Mouse (Mus musculus) left cerebral cortex, postnatal 4 days (tissue): ENCODE measurements at regions not wholly inside any gene's neighbourhood (a gene's known extent, or its start where the extent isn't known, plus 50 kb on each side); places are given as distances from the start of the nearest gene placed in this dataset.
A peak's percentile ranks its signal among the peaks of the same experiment; 100 is the strongest.

Experiments
- DNase-seq: peaks from one replicate; pipeline ENCODE4 v3.0.0-alpha.2; 2022
- intact Hi-C: fragments of 180-260 bp; cut with DNase I; formaldehyde crosslinking; loops from one replicate; pipeline ENCODE4 v1.15.1; 2025

- DNase-seq, result no peak
- intact Hi-C loops, result no loop called here
These were observed 50.2 kb upstream of the Nxt1 start for GRCm38 (mm10) chr2:148622216-148622615.

- DNase-seq, result no peak
- intact Hi-C loops, result no loop called here
These were observed 60.5 kb upstream of the Nxt1 start for GRCm38 (mm10) chr2:148611911-148612310.

GRCm38 (mm10) chr2:148605425-148605930 lies 66.9 kb upstream of the Nxt1 start:
- intact Hi-C loops, result no loop called here

GRCm38 (mm10) chr2:148603951-148604350 lies 68.5 kb upstream of the Nxt1 start:
- intact Hi-C loops, result no loop called here
- no peak for DNase-seq

More at GRCm38 (mm10) chr2:148605425-148605930, 66.9 kb upstream of the Nxt1 start:
- DNase-seq, result no peak

GRCm38 (mm10) chr2:148603315-148603714 lies 69.1 kb upstream of the Nxt1 start:
- intact Hi-C loops, result no loop called here
- no peak for DNase-seq

GRCm38 (mm10) chr2:148599498-148599897 lies 72.9 kb upstream of the Nxt1 start:
- intact Hi-C loops, result no loop called here
- no peak for DNase-seq

GRCm38 (mm10) chr2:148596966-148597365 lies 75.4 kb upstream of the Nxt1 start:
- intact Hi-C loops, result no loop called here
- no peak for DNase-seq

GRCm38 (mm10) chr2:148585721-148586335 lies 86.6 kb upstream of the Nxt1 start:
- intact Hi-C loops, result no loop called here
- no peak for DNase-seq

- intact Hi-C loops, result no loop called here
- DNase-seq, result no peak
These were observed 90.2 kb upstream of the Nxt1 start for GRCm38 (mm10) chr2:148582208-148582607.

GRCm38 (mm10) chr2:148581666-148582065 lies 90.7 kb upstream of the Nxt1 start:
- intact Hi-C loops, result loop anchor here (2.0 kb wide), 1 partner anchor 459 kb away; no protein-coding TSS in a partner anchor
- DNase-seq, result no peak

GRCm38 (mm10) chr2:148580286-148580966 lies 92.0 kb upstream of the Nxt1 start:
- peak; percentile 11 for DNase-seq

GRCm38 (mm10) chr2:148579564-148579963 lies 92.8 kb upstream of the Nxt1 start:
- no peak for DNase-seq
- intact Hi-C loops, result loop anchor here (10.0 kb wide), 1 partner anchor 175 kb away; the partner anchor contains the start of gene Thbd

More at GRCm38 (mm10) chr2:148580286-148580966, 92.0 kb upstream of the Nxt1 start:
- intact Hi-C loops, result loop anchor here (2.0 kb wide), 1 partner anchor 458 kb away; no protein-coding TSS in a partner anchor

GRCm38 (mm10) chr2:148579027-148579426 lies 93.4 kb upstream of the Nxt1 start:
- DNase-seq, result no peak
- intact Hi-C loops, result loop anchor here (10.0 kb wide), 1 partner anchor 174 kb away; the partner anchor contains the start of gene Thbd

- intact Hi-C loops, result loop anchor here (10.0 kb wide), 1 partner anchor 173 kb away; the partner anchor contains the start of gene Thbd
- no peak for DNase-seq
These were observed 94.2 kb upstream of the Nxt1 start for GRCm38 (mm10) chr2:148578176-148578575.

GRCm38 (mm10) chr2:148575433-148575832 lies 97.0 kb upstream of the Nxt1 start:
- intact Hi-C loops, result loop anchor here (10.0 kb wide), 1 partner anchor 171 kb away; the partner anchor contains the start of gene Thbd

GRCm38 (mm10) chr2:148572165-148572564 lies 100.2 kb upstream of the Nxt1 start:
- DNase-seq, result peak; percentile 72
- intact Hi-C loops, result loop anchor here (10.0 kb wide), 1 partner anchor 167 kb away; the partner anchor contains the start of gene Thbd

More at GRCm38 (mm10) chr2:148575433-148575832, 97.0 kb upstream of the Nxt1 start:
- no peak for DNase-seq

- intact Hi-C loops, result loop anchor here (10.0 kb wide), 1 partner anchor 167 kb away; the partner anchor contains the start of gene Thbd
- DNase-seq, result no peak
These were observed 100.8 kb upstream of the Nxt1 start for GRCm38 (mm10) chr2:148571616-148572015.

GRCm38 (mm10) chr2:148571018-148571417 lies 101.4 kb upstream of the Nxt1 start:
- intact Hi-C loops, result loop anchor here (10.0 kb wide), 1 partner anchor 166 kb away; the partner anchor contains the start of gene Thbd

GRCm38 (mm10) chr2:148567930-148568481 lies 104.4 kb upstream of the Nxt1 start:
- DNase-seq, result no peak

More at GRCm38 (mm10) chr2:148571018-148571417, 101.4 kb upstream of the Nxt1 start:
- no peak for DNase-seq

GRCm38 (mm10) chr2:148563390-148563789 lies 109.0 kb upstream of the Nxt1 start:
- intact Hi-C loops, result no loop called here

More at GRCm38 (mm10) chr2:148567930-148568481, 104.4 kb upstream of the Nxt1 start:
- intact Hi-C loops, result no loop called here

GRCm38 (mm10) chr2:148562041-148562440 lies 110.4 kb upstream of the Nxt1 start:
- intact Hi-C loops, result no loop called here
- no peak for DNase-seq

More at GRCm38 (mm10) chr2:148563390-148563789, 109.0 kb upstream of the Nxt1 start:
- DNase-seq, result no peak
